Mouse (Mus musculus) urinary bladder, postnatal 25 days (tissue): ENCODE data around the gene Epb41l1.
"Not testable (repeated sequence)": the region's sequence is repeated elsewhere in the genome, so short reads cannot be mapped to it uniquely, and the experiment has no call there.

Experiments
- DNase-seq: peaks from one replicate; pipeline ENCODE4 v3.0.0; 2022; ENCODE audit warnings: low spot score

The Epb41l1 gene

GRCm38 (mm10) chr2:156487589-156488160, 67.0 kb downstream of the Epb41l1 start:
- no peak for DNase-seq

GRCm38 (mm10) chr2:156488166-156488814, 67.6 kb downstream of the Epb41l1 start:
- peak; percentile 29 for DNase-seq

GRCm38 (mm10) chr2:156490176-156490575, 69.5 kb downstream of the Epb41l1 start:
- no peak for DNase-seq

- DNase-seq, result no peak
Measured at GRCm38 (mm10) chr2:156491796-156492195, 71.1 kb downstream of the Epb41l1 start.

- no peak for DNase-seq
Measured at GRCm38 (mm10) chr2:156493766-156494165, 73.1 kb downstream of the Epb41l1 start.

- no peak for DNase-seq
Measured at GRCm38 (mm10) chr2:156494465-156494864, 73.8 kb downstream of the Epb41l1 start.

- DNase-seq, result no peak
Measured at GRCm38 (mm10) chr2:156494875-156495274, 74.2 kb downstream of the Epb41l1 start.

GRCm38 (mm10) chr2:156496816-156497566, 76.3 kb downstream of the Epb41l1 start:
- no peak for DNase-seq

- peak; percentile 61 for DNase-seq
Measured at GRCm38 (mm10) chr2:156497915-156498314, 77.2 kb downstream of the Epb41l1 start.

- no peak for DNase-seq
Measured at GRCm38 (mm10) chr2:156501025-156501424, 80.3 kb downstream of the Epb41l1 start.

- DNase-seq, result no peak
Measured at GRCm38 (mm10) chr2:156505533-156505932, 84.8 kb downstream of the Epb41l1 start.

- no peak for DNase-seq
Measured at GRCm38 (mm10) chr2:156512028-156512427, 91.3 kb downstream of the Epb41l1 start.

GRCm38 (mm10) chr2:156512561-156512960, 91.9 kb downstream of the Epb41l1 start:
- DNase-seq, result no peak

GRCm38 (mm10) chr2:156515102-156515501, 94.4 kb downstream of the Epb41l1 start:
- no peak for DNase-seq

- DNase-seq, result peak; percentile 70
Measured at GRCm38 (mm10) chr2:156515565-156516185, 95.0 kb downstream of the Epb41l1 start.

- not testable (repeated sequence) for DNase-seq
Measured at GRCm38 (mm10) chr2:156516678-156517077, 96.0 kb downstream of the Epb41l1 start.

GRCm38 (mm10) chr2:156518306-156518705, 97.6 kb downstream of the Epb41l1 start:
- DNase-seq, result no peak

- DNase-seq, result no peak
Measured at GRCm38 (mm10) chr2:156519584-156519983, 98.9 kb downstream of the Epb41l1 start.

GRCm38 (mm10) chr2:156522994-156523393, 102.3 kb downstream of the Epb41l1 start:
- DNase-seq, result no peak

- DNase-seq, result no peak
Measured at GRCm38 (mm10) chr2:156524078-156524477, 103.4 kb downstream of the Epb41l1 start.

- no peak for DNase-seq
Measured at GRCm38 (mm10) chr2:156529726-156530125, 109.0 kb downstream of the Epb41l1 start.

- no peak for DNase-seq
Measured at GRCm38 (mm10) chr2:156533160-156533559, 112.5 kb downstream of the Epb41l1 start.
